Mouse (Mus musculus): ENCODE measurements around the gene Ctnnd2. TPM values are rescaled to one million over a fixed set of nuclear protein-coding genes. Genes with fewer than 3 reads are reported as not detected.

Ctnnd2 gene
- polyA plus RNA-seq, 1 experiment, result 0.02 TPM

GRCm38 (mm10) chr15:30913360-30913759, 741.0 kb downstream of the Ctnnd2 start:
- Histone ChIP-seq H3K4me3 (no peak overlapping the region), H3K79me2 (ENCODE audit: control insufficient read depth, insufficient read depth) (no peaks in the 10 kb centered on the region), H3K4me2 (ENCODE audit: low read depth) (no peak overlapping the region), H3ac (ENCODE audit: control insufficient read depth, insufficient read length) (no peak overlapping the region), H3K36me3 (ENCODE audit: control insufficient read depth, insufficient read depth) (no peaks in the 10 kb centered on the region), H3K27me3 (ENCODE audit: control insufficient read depth, insufficient read depth, insufficient read length) (no peaks in the 10 kb centered on the region)
- TF ChIP-seq MAX (IDR thresholded peaks at IDR 0.05; ENCODE audit: low read depth) (peak; percentile 83), REST (IDR thresholded peaks at IDR 0.05; ENCODE audit: insufficient read depth, insufficient read length) (peak; percentile 87), MYOG (IDR thresholded peaks at IDR 0.05; ENCODE audit: control insufficient read depth in 1 of 3, insufficient read depth in 1 of 3, insufficient read length in 2 of 3, low read depth in 2 of 3) (no peak)

- TF ChIP-seq REST (IDR thresholded peaks at IDR 0.05; ENCODE audit: insufficient read depth, insufficient read length), result peak; percentile 77
- TF ChIP-seq E2F4 (IDR thresholded peaks at IDR 0.05; ENCODE audit: insufficient read depth), result no peak
- peak; percentile 74 for TF ChIP-seq MAX (IDR thresholded peaks at IDR 0.05; ENCODE audit: low read depth)
- Histone ChIP-seq H3ac (ENCODE audit: control insufficient read depth, insufficient read length) (no peak overlapping the region), H3K4me3 (no peak overlapping the region), H3K27me3 (ENCODE audit: control insufficient read depth, insufficient read depth, insufficient read length) (no peaks in the 10 kb centered on the region), H3K36me3 (ENCODE audit: control insufficient read depth, insufficient read depth) (no peaks in the 10 kb centered on the region), H3K79me2 (ENCODE audit: control insufficient read depth, insufficient read depth) (no peaks in the 10 kb centered on the region), H3K4me2 (ENCODE audit: low read depth) (no peak overlapping the region)
Observed at GRCm38 (mm10) chr15:30925838-30926237, 753.4 kb downstream of the Ctnnd2 start.

GRCm38 (mm10) chr15:30927632-30928031, 755.2 kb downstream of the Ctnnd2 start:
- TF ChIP-seq TCF12 (IDR thresholded peaks at IDR 0.05; ENCODE audit: insufficient read depth, poor library complexity, severe bottlenecking) (no peak), SRF (IDR thresholded peaks at IDR 0.05; ENCODE audit: control insufficient read depth, insufficient read length, low read depth) (no peak), MYOG (IDR thresholded peaks at IDR 0.05; ENCODE audit: control insufficient read depth in 1 of 3, insufficient read depth in 1 of 3, insufficient read length in 2 of 3, low read depth in 2 of 3) (no peak), E2F4 (IDR thresholded peaks at IDR 0.05; ENCODE audit: insufficient read depth) (no peak), MAX (IDR thresholded peaks at IDR 0.05; ENCODE audit: low read depth) (no peak), MYOD1 (IDR thresholded peaks at IDR 0.05; ENCODE audit: control insufficient read depth in 1 of 3, insufficient read length in 2 of 3, low read depth in 2 of 3) (no peak), REST (IDR thresholded peaks at IDR 0.05; ENCODE audit: insufficient read depth, insufficient read length) (no peak), USF1 (IDR thresholded peaks at IDR 0.05; ENCODE audit: low read depth) (no peak), CEBPB (IDR thresholded peaks at IDR 0.05; ENCODE audit: insufficient read depth, poor library complexity, severe bottlenecking) (no peak), TCF3 (IDR thresholded peaks at IDR 0.05; ENCODE audit: insufficient read length, low read depth) (no peak), POLR2AphosphoS2 (IDR thresholded peaks at IDR 0.05; ENCODE audit: insufficient read length, low read depth) (no peak), POLR2A (IDR thresholded peaks at IDR 0.05; ENCODE audit: insufficient read length, low read depth) (no peak)
- H3K4me2 ChIP-seq (ENCODE audit: low read depth), result no peak overlapping the region
- no peaks in the 10 kb centered on the region for H3K27me3 ChIP-seq (ENCODE audit: control insufficient read depth, insufficient read depth, insufficient read length)
- no peak overlapping the region for H3K4me3 ChIP-seq
- H3K36me3 ChIP-seq (ENCODE audit: control insufficient read depth, insufficient read depth), result no peaks in the 10 kb centered on the region
- no peak overlapping the region for H3ac ChIP-seq (ENCODE audit: control insufficient read depth, insufficient read length)
- no peaks in the 10 kb centered on the region for H3K79me2 ChIP-seq (ENCODE audit: control insufficient read depth, insufficient read depth)

GRCm38 (mm10) chr15:30931906-30932305, 759.5 kb downstream of the Ctnnd2 start:
- TF ChIP-seq MYOG (IDR thresholded peaks at IDR 0.05; ENCODE audit: control insufficient read depth in 1 of 3, insufficient read depth in 1 of 3, insufficient read length in 2 of 3, low read depth in 2 of 3) (no peak), MYOD1 (IDR thresholded peaks at IDR 0.05; ENCODE audit: control insufficient read depth in 1 of 3, insufficient read length in 2 of 3, low read depth in 2 of 3) (no peak), USF1 (IDR thresholded peaks at IDR 0.05; ENCODE audit: low read depth) (no peak), POLR2A (IDR thresholded peaks at IDR 0.05; ENCODE audit: insufficient read length, low read depth) (no peak), SRF (IDR thresholded peaks at IDR 0.05; ENCODE audit: control insufficient read depth, insufficient read length, low read depth) (no peak), MAX (IDR thresholded peaks at IDR 0.05; ENCODE audit: low read depth) (no peak), REST (IDR thresholded peaks at IDR 0.05; ENCODE audit: insufficient read depth, insufficient read length) (no peak), POLR2AphosphoS2 (IDR thresholded peaks at IDR 0.05; ENCODE audit: insufficient read length, low read depth) (no peak)
- Histone ChIP-seq H3K4me2 (ENCODE audit: low read depth) (no peak overlapping the region), H3K27me3 (ENCODE audit: control insufficient read depth, insufficient read depth, insufficient read length) (peaks cover 7% of the 10 kb centered on the region), H3ac (ENCODE audit: control insufficient read depth, insufficient read length) (no peak overlapping the region), H3K79me2 (ENCODE audit: control insufficient read depth, insufficient read depth) (no peaks in the 10 kb centered on the region), H3K36me3 (ENCODE audit: control insufficient read depth, insufficient read depth) (no peaks in the 10 kb centered on the region), H3K4me3 (no peak overlapping the region)

- no peak overlapping the region for H3K4me3 ChIP-seq
- H3ac ChIP-seq (ENCODE audit: control insufficient read depth, insufficient read length), result no peak overlapping the region
- H3K36me3 ChIP-seq (ENCODE audit: control insufficient read depth, insufficient read depth), result no peaks in the 10 kb centered on the region
- peaks cover 6% of the 10 kb centered on the region for H3K27me3 ChIP-seq (ENCODE audit: control insufficient read depth, insufficient read depth, insufficient read length)
- TF ChIP-seq MYOG (IDR thresholded peaks at IDR 0.05; ENCODE audit: control insufficient read depth in 1 of 3, insufficient read depth in 1 of 3, insufficient read length in 2 of 3, low read depth in 2 of 3), result no peak
- no peaks in the 10 kb centered on the region for H3K79me2 ChIP-seq (ENCODE audit: control insufficient read depth, insufficient read depth)
- no peak overlapping the region for H3K4me2 ChIP-seq (ENCODE audit: low read depth)
Observed at GRCm38 (mm10) chr15:30945863-30946262, 773.5 kb downstream of the Ctnnd2 start.

GRCm38 (mm10) chr15:30958513-30958912, 786.1 kb downstream of the Ctnnd2 start:
- H3K36me3 ChIP-seq (ENCODE audit: control insufficient read depth, insufficient read depth), result no peaks in the 10 kb centered on the region
- H3K79me2 ChIP-seq (ENCODE audit: control insufficient read depth, insufficient read depth), result no peaks in the 10 kb centered on the region
- H3K27me3 ChIP-seq (ENCODE audit: control insufficient read depth, insufficient read depth, insufficient read length), result no peaks in the 10 kb centered on the region
- H3ac ChIP-seq (ENCODE audit: control insufficient read depth, insufficient read length), result no peak overlapping the region
- no peak overlapping the region for H3K4me3 ChIP-seq
- H3K4me2 ChIP-seq (ENCODE audit: low read depth), result no peak overlapping the region
- TF ChIP-seq POLR2AphosphoS2 (IDR thresholded peaks at IDR 0.05; ENCODE audit: insufficient read length, low read depth) (no peak), TCF12 (IDR thresholded peaks at IDR 0.05; ENCODE audit: insufficient read depth, poor library complexity, severe bottlenecking) (no peak), SRF (IDR thresholded peaks at IDR 0.05; ENCODE audit: control insufficient read depth, insufficient read length, low read depth) (no peak), REST (IDR thresholded peaks at IDR 0.05; ENCODE audit: insufficient read depth, insufficient read length) (no peak), MAX (IDR thresholded peaks at IDR 0.05; ENCODE audit: low read depth) (no peak), MYOG (IDR thresholded peaks at IDR 0.05; ENCODE audit: control insufficient read depth in 1 of 3, insufficient read depth in 1 of 3, insufficient read length in 2 of 3, low read depth in 2 of 3) (no peak), TCF3 (IDR thresholded peaks at IDR 0.05; ENCODE audit: insufficient read length, low read depth) (no peak), E2F4 (IDR thresholded peaks at IDR 0.05; ENCODE audit: insufficient read depth) (no peak), POLR2A (IDR thresholded peaks at IDR 0.05; ENCODE audit: insufficient read length, low read depth) (no peak), MYOD1 (IDR thresholded peaks at IDR 0.05; ENCODE audit: control insufficient read depth in 1 of 3, insufficient read length in 2 of 3, low read depth in 2 of 3) (no peak), CEBPB (IDR thresholded peaks at IDR 0.05; ENCODE audit: insufficient read depth, poor library complexity, severe bottlenecking) (no peak)
